Mouse (Mus musculus): Measurements from ENCODE around the gene Rhox2h. TPM values are rescaled to one million over a fixed set of nuclear protein-coding genes. Genes with fewer than 3 reads are reported as not detected.
"Not testable (repeated sequence)": the region's sequence is repeated elsewhere in the genome, so short reads cannot be mapped to it uniquely, and the experiment has no call there.

Gene Rhox2h
- total RNA-seq (2022) = not detected

GRCm38 (mm10) chrX:37673177-37673576, at the start of gene Rhox2h:
Gene Rhox2h (minus strand): TSS chrX:37673277.
- not testable (repeated sequence) for DNase-seq (ENCODE audit: low spot score in 2 of 2)

- no peak for DNase-seq (ENCODE audit: low spot score in 2 of 2)
Measured at GRCm38 (mm10) chrX:37701821-37702387, 28.8 kb upstream of the Rhox2h start.

- DNase-seq (ENCODE audit: low spot score in 2 of 2) = no peak
Measured at GRCm38 (mm10) chrX:37692261-37692660, 19.2 kb upstream of the Rhox2h start.

GRCm38 (mm10) chrX:37683031-37683715, 10.1 kb upstream of the Rhox2h start:
- DNase-seq (ENCODE audit: low spot score in 2 of 2) = no peak

GRCm38 (mm10) chrX:37668664-37669063, 4.4 kb downstream of the Rhox2h start, which contains the start of gene Rhox3h:
Gene Rhox3h (minus strand): TSS chrX:37668764.
- not testable (repeated sequence) for DNase-seq (ENCODE audit: low spot score in 2 of 2)

GRCm38 (mm10) chrX:37651227-37651626, 21.9 kb downstream of the Rhox2h start, which contains the start of gene Rhox4g:
Gene Rhox4g (minus strand): TSS chrX:37651327.
- DNase-seq (ENCODE audit: low spot score in 2 of 2) = not testable (repeated sequence)

GRCm38 (mm10) chrX:37643370-37643769, 29.7 kb downstream of the Rhox2h start, which contains the start of gene Rhox2g:
Gene Rhox2g (minus strand): TSS chrX:37643470.
- DNase-seq (ENCODE audit: low spot score in 2 of 2) = not testable (repeated sequence)

GRCm38 (mm10) chrX:37628512-37628911, 44.6 kb downstream of the Rhox2h start, which contains the start of gene Rhox3g:
Gene Rhox3g (minus strand): TSS chrX:37628612.
- not testable (repeated sequence) for DNase-seq (ENCODE audit: low spot score in 2 of 2)

Other genes starting within 250 kb of the Rhox2h start
- not detected for gene Rhox4b, start 240.8 kb downstream of the Rhox2h start, total RNA-seq (2022)
- not detected for gene Rhox2c, start 219.6 kb downstream of the Rhox2h start, total RNA-seq (2022)
- gene Rhox3c, start 214.7 kb downstream of the Rhox2h start, total RNA-seq (2022) = not detected
- gene Rhox4c, start 192.9 kb downstream of the Rhox2h start, total RNA-seq (2022) = not detected
- gene Rhox2d, start 179.8 kb downstream of the Rhox2h start, total RNA-seq (2022) = not detected
- not detected for gene Rhox4d, start 158.9 kb downstream of the Rhox2h start, total RNA-seq (2022)
- not detected for gene Rhox2e, start 142.8 kb downstream of the Rhox2h start, total RNA-seq (2022)
- gene Rhox3e, start 131.3 kb downstream of the Rhox2h start, total RNA-seq (2022) = not detected
- gene Rhox4e, start 115.9 kb downstream of the Rhox2h start, total RNA-seq (2022) = not detected
- not detected for gene Rhox2f, start 101.9 kb downstream of the Rhox2h start, total RNA-seq (2022)
- gene Rhox3f, start 92.3 kb downstream of the Rhox2h start, total RNA-seq (2022) = not detected
- gene Rhox4f, start 65.6 kb downstream of the Rhox2h start, total RNA-seq (2022) = not detected
- gene Rhox3g, start 44.7 kb downstream of the Rhox2h start, total RNA-seq (2022) = not detected
- not detected for gene Rhox2g, start 29.8 kb downstream of the Rhox2h start, total RNA-seq (2022)
- gene Rhox4g, start 21.9 kb downstream of the Rhox2h start, total RNA-seq (2022) = not detected
- gene Rhox3h, start 4.5 kb downstream of the Rhox2h start, total RNA-seq (2022) = not detected
- gene Rhox5, start 131.6 kb upstream of the Rhox2h start, total RNA-seq (2022) = not detected
- not detected for gene Rhox6, start 153.6 kb upstream of the Rhox2h start, total RNA-seq (2022)
- not detected for gene Rhox7a, start 158.4 kb upstream of the Rhox2h start, total RNA-seq (2022)
- gene Rhox8, start 205.7 kb upstream of the Rhox2h start, total RNA-seq (2022) = not detected
- not detected for gene Rhox7b, start 224.0 kb upstream of the Rhox2h start, total RNA-seq (2022)
- gene Rhox9, start 228.5 kb upstream of the Rhox2h start, total RNA-seq (2022) = not detected